Mouse (Mus musculus) gastrocnemius, adult 2 months (tissue): ENCODE measurements at regions not wholly inside any gene's neighbourhood (a gene's known extent, or its start where the extent isn't known, plus 50 kb on each side); places are given as distances from the start of the nearest gene placed in this dataset.

Source experiments
- DNase-seq: peaks from one replicate; pipeline ENCODE4 v3.0.0; 2022
- H3K27ac ChIP-seq: fragments of 200-600 bp; 2 replicates; pipeline ENCODE4 v1.8.1; 2022; ENCODE audit warnings: mild to moderate bottlenecking
- H3K4me3 ChIP-seq: fragments of 200-600 bp; 2 replicates; pipeline ENCODE4 v1.8.1; 2022; ENCODE audit warnings: mild to moderate bottlenecking, moderate library complexity
- CTCF ChIP-seq: fragments of 200-600 bp; IDR thresholded peaks from 2 replicates; pipeline ENCODE4 v1.8.1; 2022; ENCODE audit warnings: antibody characterized with exemption, mild to moderate bottlenecking, moderate library complexity
- intact Hi-C: fragments of 180-260 bp; cut with DNase I; formaldehyde crosslinking; loops from one replicate; pipeline ENCODE4 v1.15.1; 2025

- no peak for DNase-seq
- Histone ChIP-seq H3K27ac (no peak overlapping the region), H3K4me3 (no peak overlapping the region)
- intact Hi-C loops: no loop called here
- no peak for TF ChIP-seq CTCF
These were observed 356.6 kb downstream of the Smarca1 start for GRCm38 (mm10) chrX:47536130-47536529.

- Histone ChIP-seq H3K27ac (peak overlapping the region; percentile 83), H3K4me3 (peak overlapping the region; percentile 24)
- DNase-seq: peak; percentile 16
- intact Hi-C loops: no loop called here
- TF ChIP-seq CTCF: no peak
These were observed 397.7 kb downstream of the Smarca1 start for GRCm38 (mm10) chrX:47495056-47495455.

GRCm38 (mm10) chrX:47482728-47483127 is 410.0 kb downstream of the Smarca1 start:
- no peak for TF ChIP-seq CTCF
- DNase-seq: no peak

GRCm38 (mm10) chrX:47478226-47478625 is 414.5 kb downstream of the Smarca1 start:
- intact Hi-C loops: no loop called here
- no peak overlapping the region for H3K27ac ChIP-seq
- DNase-seq: no peak
- H3K4me3 ChIP-seq: no peak overlapping the region
- no peak for TF ChIP-seq CTCF

More at GRCm38 (mm10) chrX:47482728-47483127, 410.0 kb downstream of the Smarca1 start:
- Histone ChIP-seq H3K27ac (no peak overlapping the region), H3K4me3 (no peak overlapping the region)
- intact Hi-C loops: no loop called here

- intact Hi-C loops: no loop called here
- Histone ChIP-seq H3K4me3 (no peak overlapping the region), H3K27ac (no peak overlapping the region)
- TF ChIP-seq CTCF: no peak
- DNase-seq: no peak
These were observed 425.9 kb downstream of the Smarca1 start for GRCm38 (mm10) chrX:47466721-47467499.

GRCm38 (mm10) chrX:47461660-47462490 is 430.9 kb downstream of the Smarca1 start:
- DNase-seq: no peak
- intact Hi-C loops: no loop called here
- no peak for TF ChIP-seq CTCF
- Histone ChIP-seq H3K27ac (no peak overlapping the region), H3K4me3 (no peak overlapping the region)
